Mouse (Mus musculus): ENCODE data around the gene Ppfibp1.
A peak's percentile ranks its signal among the peaks of the same experiment; 100 is the strongest.

Ppfibp1 gene

DNA sequence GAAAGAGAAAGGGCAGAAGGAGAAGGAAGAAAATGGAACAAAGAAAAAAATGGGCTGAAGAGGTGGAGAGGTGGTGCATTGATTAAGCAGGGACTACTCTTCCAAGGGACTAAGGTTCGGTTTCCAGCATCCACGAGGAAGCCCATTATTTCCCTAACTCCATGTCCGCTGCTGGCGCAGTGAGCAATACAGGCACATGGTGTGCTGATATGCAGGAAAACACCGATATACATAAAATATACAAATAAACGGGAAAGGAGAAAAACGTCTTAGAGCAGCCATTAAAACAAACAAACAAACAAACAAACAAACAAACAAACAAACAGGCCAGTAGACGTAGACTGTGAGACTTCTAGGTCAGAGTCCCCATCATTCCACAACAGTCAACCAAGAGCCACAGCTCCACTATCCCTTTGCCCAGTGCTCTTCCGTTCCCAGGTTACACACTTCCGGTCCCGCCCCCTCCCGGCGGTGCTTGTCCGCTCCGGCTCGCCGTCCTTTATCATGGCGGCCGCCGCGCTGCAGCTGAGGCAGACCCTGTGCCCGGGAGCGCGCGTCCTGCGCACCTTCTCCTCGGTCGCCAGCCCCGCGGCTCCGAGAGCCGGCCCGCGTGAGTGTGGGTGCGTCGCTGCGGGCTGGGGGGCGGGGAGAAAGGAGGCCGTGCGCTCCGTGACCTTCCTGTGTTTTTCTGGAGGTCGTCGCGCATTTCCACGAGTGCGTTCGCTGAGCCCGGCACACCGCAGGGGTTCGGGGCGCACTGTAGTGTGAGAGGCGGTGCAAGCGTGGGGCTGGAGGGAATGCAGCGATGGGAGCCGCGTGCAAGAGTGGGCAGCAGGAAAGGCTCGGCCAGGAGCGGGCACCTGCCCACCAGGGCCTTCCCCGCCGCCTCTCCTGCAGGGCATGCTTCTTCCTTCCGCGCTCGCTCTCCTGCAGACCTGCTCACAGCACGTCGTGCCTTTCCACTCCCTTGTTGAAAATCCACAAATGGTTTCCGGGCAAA lies 154.3 kb downstream of the Ppfibp1 start, which contains the start of gene Mrps35:
Mrps35 (plus strand) TSS at position 474 of the 1,000 bp plus-strand sequence.
- DNase-seq (ENCODE audit: low spot score), result peak; percentile 95

GRCm38 (mm10) chr6:147043633-147044032 lies 155.3 kb downstream of the Ppfibp1 start:
- DNase-seq (ENCODE audit: low spot score), result no peak

DNA sequence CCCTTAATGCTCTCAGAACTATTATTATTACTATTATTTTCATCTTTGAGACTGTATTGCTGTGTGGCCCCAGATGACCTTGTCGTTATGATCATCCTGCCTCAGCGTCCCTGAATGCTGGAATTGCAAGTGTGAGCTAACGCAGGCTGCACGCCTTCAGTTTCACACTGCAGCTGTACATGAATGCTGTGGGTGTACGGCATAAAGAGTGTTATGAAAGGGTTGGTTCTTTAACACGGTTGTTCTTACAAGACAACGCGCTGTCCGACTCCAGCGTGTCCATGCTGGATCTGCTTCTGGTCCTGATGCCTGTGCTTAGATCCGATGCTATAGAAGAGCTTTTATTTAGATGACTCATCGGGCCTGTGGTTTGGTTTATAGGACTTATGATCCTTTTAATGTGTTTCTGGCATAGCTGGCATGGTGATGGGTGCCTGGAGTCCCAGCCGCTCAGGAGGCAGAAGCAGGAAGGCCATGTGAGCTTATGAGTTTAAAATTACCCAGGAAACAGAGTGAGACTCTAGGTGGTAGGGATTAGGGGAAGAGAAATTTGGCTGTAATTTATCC lies 161.0 kb downstream of the Ppfibp1 start:
- DNase-seq (ENCODE audit: low spot score), result no peak

- no peak for DNase-seq (ENCODE audit: low spot score)
Measured at GRCm38 (mm10) chr6:147051666-147052065, 163.4 kb downstream of the Ppfibp1 start.

DNA sequence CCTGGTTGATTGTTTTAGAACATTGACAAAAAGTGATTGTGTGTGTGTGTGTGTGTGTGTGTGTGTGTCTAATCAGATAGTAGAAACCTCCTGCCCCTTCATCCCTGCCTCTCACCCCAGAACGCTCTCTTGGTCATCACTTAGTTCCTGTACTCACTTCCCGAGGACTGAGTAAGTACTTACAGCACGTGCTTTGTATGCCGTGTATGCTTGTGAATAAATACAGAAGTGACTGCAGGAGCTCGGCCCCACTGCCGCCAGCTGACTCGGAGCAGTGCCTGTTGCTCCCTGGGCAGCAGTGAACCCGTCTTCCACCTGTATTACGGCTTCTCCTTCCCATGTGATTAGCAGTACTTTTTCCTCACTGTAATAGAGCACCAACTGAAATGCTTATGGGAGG lies 164.2 kb downstream of the Ppfibp1 start:
- DNase-seq (ENCODE audit: low spot score), result no peak

- DNase-seq (ENCODE audit: low spot score), result no peak
Measured at GRCm38 (mm10) chr6:147053785-147054646, 165.7 kb downstream of the Ppfibp1 start.

DNA sequence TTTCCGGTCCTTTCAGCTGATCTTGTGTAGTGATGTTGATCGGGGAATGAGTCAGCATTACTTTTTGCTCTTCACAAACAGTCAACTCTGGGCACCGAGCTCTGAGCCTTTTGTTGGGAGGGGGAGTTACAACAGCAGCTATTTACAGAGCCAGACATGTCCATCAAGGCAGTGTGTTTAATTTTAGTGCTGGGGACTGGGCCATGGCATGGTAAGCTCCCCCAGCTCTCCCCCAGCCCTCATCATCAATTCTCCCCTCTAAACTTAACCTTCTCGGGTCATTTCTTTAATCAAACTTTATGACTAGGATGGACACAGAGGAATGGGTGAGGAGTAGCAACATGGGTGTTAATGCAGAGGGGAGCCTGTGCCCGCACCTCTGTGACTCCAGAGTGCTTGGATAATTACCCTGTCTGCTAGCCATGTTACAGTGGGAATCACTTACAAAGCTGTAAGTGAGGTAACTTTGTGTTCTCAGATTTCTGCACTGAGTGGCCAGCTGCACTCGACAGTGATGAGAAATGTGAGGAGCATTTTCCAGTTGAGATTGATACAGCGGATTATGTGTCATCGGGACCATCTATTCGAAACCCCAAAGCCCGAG lies 167.2 kb downstream of the Ppfibp1 start:
- no peak for DNase-seq (ENCODE audit: low spot score)

- DNase-seq (ENCODE audit: low spot score), result no peak
Measured at GRCm38 (mm10) chr6:147059326-147059725, 171.0 kb downstream of the Ppfibp1 start.

DNA sequence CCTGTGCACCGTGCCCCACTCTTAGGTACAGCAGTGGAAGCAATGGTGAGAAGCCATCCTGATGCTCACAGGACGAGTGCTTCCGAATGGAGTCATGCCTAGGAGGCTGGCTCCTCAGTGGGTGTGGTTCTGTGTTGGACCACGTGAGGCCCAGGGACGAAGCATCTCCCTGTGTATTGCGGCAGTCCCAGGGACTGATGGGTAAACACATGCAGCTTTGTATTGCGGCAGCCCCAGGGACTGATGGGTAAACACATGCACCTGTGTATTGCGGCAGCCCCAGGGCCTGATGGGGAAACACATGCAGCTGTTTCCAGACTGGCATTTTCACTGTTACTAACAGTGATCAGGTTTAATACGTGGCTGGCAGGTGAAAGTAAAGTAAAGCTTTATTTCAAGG lies 173.3 kb downstream of the Ppfibp1 start:
- no peak for DNase-seq (ENCODE audit: low spot score)

DNA sequence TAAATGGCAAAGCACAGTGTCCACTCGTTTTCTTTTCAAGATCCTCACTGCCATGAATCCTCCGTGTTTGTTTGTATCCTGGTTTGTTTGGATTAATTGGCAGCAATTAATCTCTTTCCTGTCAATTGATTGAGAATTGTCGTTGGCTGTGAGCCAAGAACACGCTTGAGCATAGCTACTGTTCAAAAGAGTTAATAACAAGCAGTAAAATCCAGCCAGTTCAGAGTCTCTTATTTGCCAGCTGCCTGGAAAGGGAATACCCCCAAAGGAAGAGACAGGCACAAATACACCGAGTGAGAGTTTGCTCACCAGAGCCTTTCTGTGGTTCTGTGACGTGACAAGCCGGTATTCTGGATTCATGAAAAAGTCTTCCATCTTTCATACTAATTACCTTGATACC lies 173.7 kb downstream of the Ppfibp1 start:
- no peak for DNase-seq (ENCODE audit: low spot score)

DNA sequence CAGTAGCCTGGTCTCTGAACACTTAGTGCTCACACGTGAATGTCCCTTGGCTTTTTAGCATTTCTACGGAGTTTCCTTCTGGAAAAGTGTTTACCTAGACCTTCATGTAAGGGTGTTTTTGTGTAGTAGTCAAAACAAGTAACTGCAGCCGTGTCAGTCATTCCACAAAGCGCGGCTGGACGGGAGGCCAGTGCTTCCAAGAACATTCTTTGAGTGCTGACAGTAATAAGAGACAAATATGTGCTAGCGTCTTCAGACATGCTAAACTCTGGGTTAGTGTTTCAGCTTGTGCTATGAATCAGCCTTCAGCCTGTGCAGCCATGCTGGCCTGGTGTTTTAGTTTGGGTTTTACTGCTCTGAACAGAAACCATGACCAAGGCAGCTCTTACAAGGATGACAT lies 174.4 kb downstream of the Ppfibp1 start:
- DNase-seq (ENCODE audit: low spot score), result no peak

GRCm38 (mm10) chr6:147064226-147064943 lies 176.1 kb downstream of the Ppfibp1 start:
- no peak for DNase-seq (ENCODE audit: low spot score)

DNA sequence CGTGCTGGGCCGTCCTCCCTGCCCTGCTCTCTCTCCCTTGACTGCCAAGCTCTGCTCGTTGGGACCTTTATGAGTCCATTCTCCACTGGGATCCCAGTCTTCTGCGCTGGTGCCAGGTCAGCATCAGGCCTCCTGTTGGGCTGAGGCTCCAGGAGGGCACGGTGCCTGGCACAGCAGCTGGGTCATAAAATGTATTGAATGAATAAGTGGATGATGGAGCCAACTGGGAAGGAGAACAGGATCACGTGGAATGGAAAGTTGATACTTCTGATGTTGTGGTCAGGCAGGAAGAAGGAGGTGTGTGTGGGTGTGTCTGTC lies 176.6 kb downstream of the Ppfibp1 start:
- DNase-seq (ENCODE audit: low spot score), result no peak

DNA sequence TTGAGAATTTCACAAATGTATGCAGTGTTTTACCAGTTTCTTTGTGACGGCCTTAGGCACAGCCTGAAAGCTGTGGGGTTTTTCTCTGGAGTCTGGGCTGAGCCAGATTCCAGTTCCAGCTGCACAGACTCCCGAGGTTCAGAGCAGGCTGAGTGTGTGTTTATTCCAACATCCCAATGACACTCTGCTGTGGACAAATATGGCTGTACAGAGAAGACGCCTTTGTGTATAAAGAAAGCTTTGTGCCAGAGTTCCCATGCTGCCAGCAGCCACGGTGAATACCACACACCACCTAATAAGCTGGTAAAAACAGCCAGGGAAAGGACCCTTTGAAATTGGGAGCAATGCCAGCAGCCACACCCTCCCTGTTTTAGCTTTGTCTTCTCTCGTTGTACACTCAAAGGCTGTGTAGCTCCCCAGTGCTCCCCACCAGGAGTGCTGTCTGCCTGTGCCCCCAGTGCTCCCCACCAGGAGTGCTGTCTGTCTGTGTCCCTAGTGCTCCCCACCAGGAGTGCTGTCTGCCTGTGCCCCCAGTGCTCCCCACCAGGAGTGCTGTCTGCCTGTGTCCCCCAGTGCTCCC lies 187.6 kb downstream of the Ppfibp1 start:
- no peak for DNase-seq (ENCODE audit: low spot score)

GRCm38 (mm10) chr6:147076878-147077277 lies 188.6 kb downstream of the Ppfibp1 start:
- no peak for DNase-seq (ENCODE audit: low spot score)

- DNase-seq (ENCODE audit: low spot score), result no peak
Measured at GRCm38 (mm10) chr6:147079919-147080318, 191.6 kb downstream of the Ppfibp1 start.
